Mouse (Mus musculus) NIH3T3 (cell line): ENCODE data around the gene Shisal1.

ENCODE experiments used
- DNase-seq: peaks from one replicate; pipeline ENCODE4 v3.0.0-alpha.2; 2012; ENCODE audit warnings: low read depth

The Shisal1 gene

GRCm38 (mm10) chr15:84372801-84373200, 74.1 kb downstream of the Shisal1 start:
- no peak for DNase-seq

DNA sequence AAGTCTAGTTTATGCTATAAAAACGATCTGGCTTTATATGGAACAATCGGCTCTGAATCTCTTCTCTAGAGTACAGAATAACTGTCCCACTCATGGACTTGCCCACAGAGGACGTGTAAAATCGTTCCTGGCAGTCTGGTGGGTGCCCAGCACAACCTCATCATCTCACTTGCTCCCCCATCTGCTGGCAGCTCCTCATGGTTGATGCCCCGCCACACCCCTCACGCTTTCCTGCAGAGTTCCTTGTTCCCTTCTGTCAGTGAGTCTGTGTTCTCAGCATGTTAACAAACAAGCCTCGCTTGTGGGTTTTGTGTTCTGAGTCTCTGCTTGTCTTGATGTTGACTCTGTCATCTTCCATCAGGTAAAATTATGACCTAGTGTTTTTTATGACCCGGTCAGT, 79.5 kb downstream of the Shisal1 start:
- DNase-seq = no peak

GRCm38 (mm10) chr15:84366574-84366989, 80.3 kb downstream of the Shisal1 start:
- DNase-seq = peak; percentile 17

DNA sequence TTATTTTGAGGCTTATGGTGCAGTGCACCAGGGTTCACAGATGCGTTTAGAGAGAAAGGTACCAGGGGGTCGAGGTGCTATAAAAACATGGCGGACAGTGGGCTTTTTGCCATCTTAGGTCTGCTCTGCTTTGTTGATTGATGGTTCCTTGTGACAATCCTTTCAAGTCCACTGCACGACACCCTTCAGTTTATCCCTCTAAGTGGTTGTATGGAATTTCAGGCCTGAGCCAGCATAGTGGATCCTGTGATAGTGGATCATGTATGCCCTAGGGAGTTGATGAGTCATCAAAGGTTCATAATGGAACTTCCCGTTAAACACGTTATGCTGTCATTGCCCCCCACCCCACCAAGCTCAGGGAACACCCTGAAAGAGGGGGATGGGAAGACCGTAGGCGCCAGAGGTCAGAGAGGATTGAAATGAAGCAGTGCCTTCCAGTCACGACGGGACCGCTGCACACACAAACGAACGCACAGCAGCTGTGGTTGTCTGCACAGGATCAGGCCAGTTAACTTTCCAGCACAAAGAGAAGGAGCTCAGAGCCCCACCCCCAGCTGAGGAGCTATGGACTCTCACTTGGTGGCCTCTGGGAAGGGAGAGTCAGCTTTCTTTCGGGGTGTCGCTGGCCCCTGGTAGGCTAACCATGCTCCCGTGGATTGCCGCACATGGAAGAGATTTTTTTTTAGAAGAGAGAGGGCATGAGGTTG, 81.1 kb downstream of the Shisal1 start:
- DNase-seq = peak; percentile 97

GRCm38 (mm10) chr15:84364746-84365145, 82.2 kb downstream of the Shisal1 start:
- no peak for DNase-seq

GRCm38 (mm10) chr15:84355081-84355480, 91.8 kb downstream of the Shisal1 start:
- DNase-seq = no peak

DNA sequence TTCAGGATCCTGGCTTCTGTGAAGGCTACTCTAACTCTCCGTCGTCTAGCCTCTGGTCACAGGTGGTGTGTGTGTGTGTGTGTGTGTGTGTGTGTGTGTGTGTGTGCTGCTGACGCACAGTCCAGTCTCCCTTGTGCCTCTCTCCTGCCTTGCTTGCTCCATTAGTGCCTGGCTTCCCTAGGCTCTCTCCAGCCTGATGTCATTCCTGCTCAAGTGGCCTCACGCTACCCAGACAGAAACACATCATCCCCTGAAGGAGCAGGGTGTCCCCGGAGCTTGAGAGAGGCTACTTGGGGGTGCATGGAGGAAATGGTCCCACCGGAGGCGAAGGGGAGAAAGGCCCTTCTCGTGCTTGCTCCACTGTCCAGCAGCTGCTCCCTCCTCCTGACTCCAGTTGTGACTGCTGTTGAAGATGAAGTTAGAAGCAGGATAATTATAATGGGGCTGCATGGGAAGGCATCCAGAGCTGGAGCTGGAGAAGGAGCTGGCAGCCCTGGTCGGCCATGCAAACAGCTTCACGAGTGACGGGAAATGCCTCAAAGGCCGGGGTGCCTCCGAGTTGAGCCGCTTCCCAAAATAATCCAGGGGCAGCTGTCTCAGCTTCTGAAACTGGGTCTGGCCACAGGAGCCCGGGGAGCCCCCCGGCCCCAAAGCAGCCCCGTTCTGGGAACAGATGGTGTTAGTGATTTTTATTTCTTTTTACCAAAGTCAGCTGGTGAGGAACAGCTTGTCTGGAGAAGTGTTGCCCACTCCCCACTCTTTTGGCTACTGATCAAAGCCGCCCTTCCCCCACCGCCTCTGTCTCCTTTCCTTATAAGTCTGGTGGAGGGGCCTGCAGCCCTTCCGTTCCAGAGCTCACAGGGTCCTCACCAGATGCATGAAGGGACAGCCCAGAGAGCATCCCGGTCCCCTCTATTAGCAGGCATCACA, 94.7 kb downstream of the Shisal1 start:
- DNase-seq = no peak

- DNase-seq = no peak
Measured at GRCm38 (mm10) chr15:84351342-84351741, 95.6 kb downstream of the Shisal1 start.

- DNase-seq = peak; percentile 53
Measured at GRCm38 (mm10) chr15:84349915-84350738, 96.8 kb downstream of the Shisal1 start.

DNA sequence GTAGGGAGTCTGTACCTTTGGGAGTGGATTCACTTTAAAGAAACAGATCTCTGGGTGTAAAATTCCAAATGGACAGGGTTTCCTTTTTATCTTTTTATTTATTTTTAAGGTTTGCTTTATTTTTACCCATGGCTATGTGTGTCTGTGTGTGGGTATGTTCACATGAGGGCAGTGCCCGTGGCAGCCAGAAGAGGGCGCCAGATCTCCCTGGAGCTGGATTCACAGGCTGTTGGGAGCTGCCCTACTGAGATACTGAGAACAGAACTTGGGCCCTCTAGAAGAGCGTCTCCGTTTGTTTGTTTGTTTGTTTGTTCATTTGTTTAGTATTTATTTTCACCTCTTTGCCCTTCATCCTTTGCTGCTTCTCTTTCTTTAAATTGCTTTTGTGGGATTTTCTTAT, 98.1 kb downstream of the Shisal1 start:
- no peak for DNase-seq

DNA sequence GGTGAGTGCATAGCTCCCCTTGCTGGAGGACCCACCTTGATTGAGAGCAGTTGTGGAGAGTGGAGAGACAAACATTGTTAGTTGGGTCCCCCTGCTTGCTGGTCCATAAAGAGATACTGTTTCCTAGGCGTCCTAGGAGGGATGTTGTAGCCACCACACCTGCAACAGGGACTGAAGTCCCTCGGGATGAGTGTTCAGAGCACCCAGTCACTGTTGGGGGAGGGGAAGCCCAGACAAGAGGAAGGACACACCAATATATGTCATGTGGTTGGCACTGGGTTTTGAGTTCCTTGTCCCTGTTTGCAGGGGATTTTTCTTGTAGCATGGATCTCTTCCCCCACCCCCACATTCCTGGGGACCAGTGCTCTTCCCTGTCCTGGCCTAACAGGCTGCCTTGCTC, 106.0 kb downstream of the Shisal1 start:
- no peak for DNase-seq

- DNase-seq = no peak
Measured at GRCm38 (mm10) chr15:84337599-84337998, 109.3 kb downstream of the Shisal1 start.

DNA sequence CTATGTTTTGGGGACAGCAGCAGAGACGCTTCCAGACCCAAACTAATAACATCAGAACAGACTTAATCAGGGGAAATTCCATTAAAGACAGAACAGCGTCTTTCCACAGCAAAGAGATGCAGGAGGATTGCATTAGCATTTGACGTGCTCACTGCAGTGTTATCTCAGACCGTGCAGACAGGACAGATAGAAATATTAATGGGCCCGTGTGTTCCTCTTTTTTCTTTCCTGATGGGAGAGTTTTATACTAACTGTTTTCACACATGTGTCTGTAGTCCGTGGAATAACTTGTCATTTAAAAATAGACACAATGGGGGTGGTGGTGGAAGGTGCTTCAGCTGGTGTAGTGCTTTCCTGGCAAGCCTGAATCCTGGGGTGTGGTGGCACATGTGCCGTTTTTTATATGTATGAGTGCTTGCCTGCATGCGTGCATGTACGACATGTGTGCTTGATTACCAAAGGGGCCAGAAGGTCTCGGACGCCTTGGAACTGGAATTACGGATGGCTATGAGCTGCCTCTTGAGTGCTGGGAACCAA, 110.5 kb downstream of the Shisal1 start:
- DNase-seq = no peak

GRCm38 (mm10) chr15:84331066-84331612, 115.8 kb downstream of the Shisal1 start:
- DNase-seq = no peak

DNA sequence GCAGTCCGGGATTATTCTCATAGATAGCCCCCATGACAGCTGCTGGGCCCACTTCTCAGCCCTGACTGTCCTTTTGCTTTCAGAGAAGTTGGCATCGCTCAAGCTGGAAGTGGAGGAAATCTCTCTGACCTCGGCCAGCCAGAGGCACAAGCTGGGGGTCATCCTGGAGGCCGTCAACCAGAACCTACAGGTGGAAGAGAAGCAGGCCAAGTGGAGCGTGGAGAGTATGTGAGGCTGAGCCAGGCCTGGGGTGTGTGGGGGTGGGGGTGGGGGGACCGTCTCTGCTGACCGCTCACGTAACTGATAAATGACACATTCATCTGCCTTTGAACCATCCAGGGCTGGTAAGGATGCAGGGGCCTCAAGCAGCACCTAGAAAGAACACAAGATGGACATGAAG, 117.0 kb downstream of the Shisal1 start:
- DNase-seq = no peak
